Mouse (Mus musculus) testis, adult 2 months (tissue): Measurements from ENCODE around the gene Teddm1a.

Source experiments
- CTCF ChIP-seq: fragments of 200-500 bp; IDR thresholded peaks from 2 replicates; pipeline ENCODE4 v1.5.1; 2012; ENCODE audit warnings: low read depth, mild to moderate bottlenecking, inconsistent platforms, low read length, moderate library complexity; ENCODE audit not compliant: control insufficient read depth, insufficient read depth, insufficient replicate concordance
- POLR2A ChIP-seq: fragments of 200-500 bp; IDR thresholded peaks from 2 replicates; pipeline ENCODE4 v1.6.1; 2012; ENCODE audit warnings: low read depth, mild to moderate bottlenecking, inconsistent platforms, low read length, moderate library complexity; ENCODE audit not compliant: control insufficient read depth

DNA sequence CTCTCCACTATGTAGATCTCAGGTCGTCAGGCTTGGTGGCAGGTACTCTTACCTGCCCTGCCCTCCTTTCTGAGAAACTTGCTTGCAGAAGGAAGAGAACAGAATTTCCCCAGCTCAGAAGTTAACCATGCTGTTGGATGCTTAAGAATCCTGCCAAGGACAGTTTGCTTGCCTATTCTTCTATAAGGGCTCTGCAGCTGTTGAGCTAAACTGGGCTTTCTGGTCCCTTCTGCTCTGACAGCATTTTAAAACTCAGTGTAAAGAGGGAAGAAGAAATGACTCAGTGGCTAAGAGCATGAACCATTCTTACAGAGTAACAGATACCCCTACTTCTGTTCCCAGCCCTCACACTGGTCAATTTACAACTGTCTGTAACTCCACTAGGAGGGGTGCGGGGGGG is 49.4 kb downstream of the Teddm1a start:
- TF ChIP-seq POLR2A (no peak), CTCF (no peak)
